Mouse (Mus musculus) MEL (cell line): Measurements from ENCODE around the gene Asnsd1. TPM values are rescaled to one million over a fixed set of nuclear protein-coding genes. Genes with fewer than 3 reads are reported as not detected.
"Not testable (repeated sequence)": the region's sequence is repeated elsewhere in the genome, so short reads cannot be mapped to it uniquely, and the experiment has no call there.

Source experiments
- DNase-seq: peaks from one replicate; pipeline ENCODE4 v3.0.0; 2011; ENCODE audit warnings: low read depth, low spot score
- H3K27ac ChIP-seq: 2 replicates; pipeline ENCODE4 v1.5.1; 2012; ENCODE audit warnings: low read depth, mild to moderate bottlenecking, control low read depth, low read length, moderate library complexity; ENCODE audit not compliant: control insufficient read depth
- H3K27me3 ChIP-seq, 2 experiments: fragments of 150-350 bp in 1 of 2; sonication (generic) in 1 of 2; 2 replicates each; pipeline ENCODE4 v1.6.1; 2012; ENCODE audit warnings: low read length in 2 of 2, mild to moderate bottlenecking in 2 of 2, improper control_type of control experiment in 1 of 2, moderate library complexity in 1 of 2; ENCODE audit not compliant: insufficient read depth in 2 of 2, control insufficient read depth in 1 of 2
- H3K36me3 ChIP-seq, 2 experiments: 2 replicates each; pipeline ENCODE4 v1.6.1; 2012 to 2014; ENCODE audit warnings: low read length in 2 of 2, improper control_type of control experiment in 1 of 2, inconsistent platforms in 1 of 2, mild to moderate bottlenecking in 1 of 2; ENCODE audit not compliant: insufficient read depth in 2 of 2, control insufficient read depth in 1 of 2
- H3K4me1 ChIP-seq, 2 experiments: fragments of 150-350 bp in 1 of 2; sonication (generic) in 1 of 2; 2 replicates each; pipeline ENCODE4 v1.6.1; 2012; ENCODE audit warnings: low read length in 2 of 2, improper control_type of control experiment in 1 of 2, mild to moderate bottlenecking in 1 of 2; ENCODE audit not compliant: insufficient read depth in 2 of 2, control insufficient read depth in 1 of 2
- H3K4me3 ChIP-seq, 2 experiments: fragments of 150-350 bp in 1 of 2; sonication (generic) in 1 of 2; 2 replicates each; pipeline ENCODE4 v1.5.1; 2012; ENCODE audit warnings: low read depth in 2 of 2, low read length in 2 of 2, mild to moderate bottlenecking in 2 of 2, moderate library complexity in 2 of 2, control low read depth in 1 of 2, improper control_type of control experiment in 1 of 2; ENCODE audit not compliant: control insufficient read depth in 1 of 2, insufficient read depth in 1 of 2
- H3K79me2 ChIP-seq: 2 replicates; pipeline ENCODE4 v1.6.1; 2012; ENCODE audit warnings: mild to moderate bottlenecking, low read length, moderate library complexity; ENCODE audit not compliant: control insufficient read depth, poor library complexity, insufficient read depth
- H3K9ac ChIP-seq: 2 replicates; pipeline ENCODE4 v1.6.1; 2012; ENCODE audit warnings: low read depth, mild to moderate bottlenecking, control low read depth, low read length, moderate library complexity; ENCODE audit not compliant: control insufficient read depth, poor library complexity, severe bottlenecking
- H3K9me3 ChIP-seq: fragments of 150-350 bp; sonication (generic); replicated peaks from 2 replicates; pipeline ENCODE4 v1.6.1; 2012; ENCODE audit warnings: mild to moderate bottlenecking, low read length, improper control_type of control experiment, moderate library complexity; ENCODE audit not compliant: insufficient read depth
- CHD1 ChIP-seq: IDR thresholded peaks from 2 replicates; pipeline ENCODE4 v1.6.1; 2012; ENCODE audit warnings: low read depth, mild to moderate bottlenecking, inconsistent platforms, low read length, improper control_type of control experiment
- CHD2 ChIP-seq: IDR thresholded peaks from 2 replicates; pipeline ENCODE4 v1.6.1; 2011; ENCODE audit warnings: low read length, improper control_type of control experiment
- GATA1 ChIP-seq: IDR thresholded peaks from 2 replicates; pipeline ENCODE4 v1.6.1; 2011; ENCODE audit warnings: low read depth, low read length, improper control_type of control experiment
- HCFC1 ChIP-seq: IDR thresholded peaks from 2 replicates; pipeline ENCODE4 v1.6.1; 2012; ENCODE audit warnings: low read depth, mild to moderate bottlenecking, inconsistent platforms, low read length, improper control_type of control experiment, moderate library complexity
- MAZ ChIP-seq: IDR thresholded peaks from 2 replicates; pipeline ENCODE4 v1.6.1; 2012; ENCODE audit warnings: low read depth, mild to moderate bottlenecking, inconsistent platforms, low read length, improper control_type of control experiment
- MEF2A ChIP-seq: IDR thresholded peaks from 2 replicates; pipeline ENCODE4 v1.6.1; 2014; ENCODE audit warnings: low read depth, mild to moderate bottlenecking, inconsistent platforms, low read length, improper control_type of control experiment; ENCODE audit not compliant: poor library complexity, insufficient replicate concordance, severe bottlenecking; ENCODE audit errors: extremely low read depth
- NELFE ChIP-seq: IDR thresholded peaks from 2 replicates; pipeline ENCODE4 v1.6.1; 2011; ENCODE audit warnings: low read depth, low read length, improper control_type of control experiment
- POLR2A ChIP-seq, 2 experiments: IDR thresholded peaks; 2 replicates each; pipeline ENCODE4 v1.6.1; 2011 to 2012; ENCODE audit warnings: low read length in 2 of 2, mild to moderate bottlenecking in 2 of 2, control low read depth in 1 of 2, improper control_type of control experiment in 1 of 2, low read depth in 1 of 2, moderate library complexity in 1 of 2; ENCODE audit not compliant: control insufficient read depth in 1 of 2, insufficient read depth in 1 of 2, poor library complexity in 1 of 2
- POLR2AphosphoS2 ChIP-seq: IDR thresholded peaks from 2 replicates; pipeline ENCODE4 v1.6.1; 2011; ENCODE audit warnings: low read length, improper control_type of control experiment
- POLR2AphosphoS5 ChIP-seq: IDR thresholded peaks from 2 replicates; pipeline ENCODE4 v1.6.1; 2012; ENCODE audit warnings: low read depth, borderline replicate concordance, mild to moderate bottlenecking, inconsistent platforms, low read length, moderate library complexity, mixed read lengths
- RAD21 ChIP-seq: IDR thresholded peaks from 2 replicates; pipeline ENCODE4 v1.6.1; 2011; ENCODE audit warnings: mild to moderate bottlenecking, low read depth, low read length, improper control_type of control experiment
- RCOR1 ChIP-seq: IDR thresholded peaks from 2 replicates; pipeline ENCODE4 v1.6.1; 2012; ENCODE audit warnings: low read depth, mild to moderate bottlenecking, inconsistent platforms, low read length, improper control_type of control experiment
- TAL1 ChIP-seq: IDR thresholded peaks from 2 replicates; pipeline ENCODE4 v1.6.1; 2012; ENCODE audit warnings: mild to moderate bottlenecking, inconsistent platforms, low read length, moderate library complexity, mixed read lengths
- USF2 ChIP-seq, 2 experiments: IDR thresholded peaks; 2 replicates each; pipeline ENCODE4 v1.6.1; 2011 to 2012; ENCODE audit warnings: improper control_type of control experiment in 2 of 2, low read length in 2 of 2, borderline replicate concordance in 1 of 2, inconsistent platforms in 1 of 2, low read depth in 1 of 2, mild to moderate bottlenecking in 1 of 2; ENCODE audit not compliant: insufficient read depth in 1 of 2
- ZC3H11A ChIP-seq: IDR thresholded peaks from 2 replicates; pipeline ENCODE4 v1.6.1; 2012; ENCODE audit warnings: low read depth, mild to moderate bottlenecking, inconsistent platforms, low read length, improper control_type of control experiment
- ZKSCAN1 ChIP-seq: IDR thresholded peaks from 2 replicates; pipeline ENCODE4 v1.6.1; 2012; ENCODE audit warnings: low read depth, mild to moderate bottlenecking, inconsistent platforms, low read length, improper control_type of control experiment, moderate library complexity
- ZMIZ1 ChIP-seq: IDR thresholded peaks from 2 replicates; pipeline ENCODE4 v1.6.1; 2012; ENCODE audit warnings: low read depth, mild to moderate bottlenecking, inconsistent platforms, low read length, improper control_type of control experiment, moderate library complexity
- polyA plus RNA-seq, 2 experiments: library from polyadenylated mRNA; stranded (reverse) in 1 of 2; unstranded in 1 of 2; fragments of >175 nt in 1 of 2; fragments of >200 nt in 1 of 2; gene quantifications; 2 replicates each; pipeline versions ENCODE4 v1.2.1 to v1.2.4; 2012; ENCODE audit warnings: low replicate concordance in 2 of 2, low read depth in 1 of 2; ENCODE audit not compliant: insufficient read length in 2 of 2, insufficient read depth in 1 of 2, missing spikeins in 1 of 2
- total RNA-seq: library from RNA; depleted of rRNA; stranded (reverse); fragments of 300-350 nt; gene quantifications from 2 replicates; pipeline ENCODE4 v1.2.3, GENCODE M21; 2012

The Asnsd1 gene
- total and polyA plus RNA-seq, 3 experiments: 62.2 to 79.7 TPM; not detected in 1

DNA sequence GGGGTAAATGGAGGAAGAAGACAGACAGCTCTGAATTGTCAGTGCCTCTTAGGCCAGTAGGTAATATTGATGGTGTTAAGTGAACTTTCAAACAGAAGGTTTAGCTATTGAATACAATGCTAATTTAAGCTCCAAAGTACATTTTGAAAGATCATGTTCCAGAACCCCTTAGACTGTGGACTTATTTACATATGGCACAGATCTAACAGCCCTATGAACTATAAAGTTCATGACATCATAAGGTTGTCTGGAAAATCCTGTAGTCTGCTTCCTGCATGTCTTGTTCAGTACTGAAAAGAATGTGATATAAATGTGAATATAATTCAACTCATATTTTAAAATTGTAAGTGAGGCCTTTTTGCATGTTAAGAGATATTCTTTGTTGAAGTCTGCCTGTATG lies 6.4 kb upstream of the Asnsd1 start:
- Histone ChIP-seq H3K79me2 (no peaks in the 10 kb centered on the region), H3K9me3 (no peaks in the 10 kb centered on the region), H3K9ac (no peak overlapping the region), H3K4me3 (no peak overlapping the region), H3K27me3 (peaks cover 4 to 6% of the 10 kb centered on the region in 2 experiments), H3K27ac (no peak overlapping the region), H3K36me3 (no peaks in the 10 kb centered on the region), H3K4me1 (no peaks in the 10 kb centered on the region)
- DNase-seq: no peak
- TF ChIP-seq ZKSCAN1 (no peak), TAL1 (no peak), GATA1 (no peak), RCOR1 (no peak), MAZ (no peak), ZMIZ1 (no peak), MEF2A (no peak), RAD21 (no peak), POLR2A (IDR thresholded peaks at IDR 0.05; ENCODE audit: control insufficient read depth in 1 of 2, insufficient read depth in 1 of 2, low read depth in 1 of 2, low read length in 2 of 2, poor library complexity in 1 of 2) (no peak)

- Histone ChIP-seq H3K4me3 (no peak overlapping the region), H3K27ac (no peak overlapping the region), H3K79me2 (no peaks in the 10 kb centered on the region), H3K4me1 (no peaks in the 10 kb centered on the region; a peak in 1 of 4 replicates), H3K36me3 (no peaks in the 10 kb centered on the region; a peak in 1 of 4 replicates), H3K27me3 (no peaks in the 10 kb centered on the region), H3K9me3 (no peaks in the 10 kb centered on the region), H3K9ac (no peak overlapping the region)
- no peak for DNase-seq
- TF ChIP-seq MAZ: no peak
- no peak for TF ChIP-seq ZKSCAN1
- no peak for TF ChIP-seq ZC3H11A
- TF ChIP-seq USF2 (IDR thresholded peaks at IDR 0.05; ENCODE audit: borderline replicate concordance in 1 of 2, insufficient read depth in 1 of 2, low read depth in 1 of 2, low read length in 2 of 2): no peak
- TF ChIP-seq NELFE: no peak
- no peak for TF ChIP-seq POLR2AphosphoS5
- TF ChIP-seq POLR2AphosphoS2: no peak
- no peak for TF ChIP-seq HCFC1
- TF ChIP-seq CHD1: no peak
- no peak for TF ChIP-seq CHD2
Measured at GRCm38 (mm10) chr1:53341071-53341470, 11.5 kb downstream of the Asnsd1 start.

GRCm38 (mm10) chr1:53337403-53337802 lies 15.1 kb downstream of the Asnsd1 start:
- not testable (repeated sequence) for DNase-seq

More at GRCm38 (mm10) chr1:53337403-53337802, 15.1 kb downstream of the Asnsd1 start:
- not testable (repeated sequence) for H3K4me1 ChIP-seq, H3K27ac ChIP-seq, H3K79me2 ChIP-seq, H3K4me3 ChIP-seq, H3K27me3 ChIP-seq, H3K36me3 ChIP-seq, H3K9ac ChIP-seq, H3K9me3 ChIP-seq
